Mouse (Mus musculus): ENCODE results near the gene Itga3. TPM values are rescaled to one million over a fixed set of nuclear protein-coding genes. Genes with fewer than 3 reads are reported as not detected.
A peak's percentile ranks its signal among the peaks of the same experiment; 100 is the strongest.

Gene Itga3
- polyA plus RNA-seq, 1 experiment: 0.08 TPM

DNA sequence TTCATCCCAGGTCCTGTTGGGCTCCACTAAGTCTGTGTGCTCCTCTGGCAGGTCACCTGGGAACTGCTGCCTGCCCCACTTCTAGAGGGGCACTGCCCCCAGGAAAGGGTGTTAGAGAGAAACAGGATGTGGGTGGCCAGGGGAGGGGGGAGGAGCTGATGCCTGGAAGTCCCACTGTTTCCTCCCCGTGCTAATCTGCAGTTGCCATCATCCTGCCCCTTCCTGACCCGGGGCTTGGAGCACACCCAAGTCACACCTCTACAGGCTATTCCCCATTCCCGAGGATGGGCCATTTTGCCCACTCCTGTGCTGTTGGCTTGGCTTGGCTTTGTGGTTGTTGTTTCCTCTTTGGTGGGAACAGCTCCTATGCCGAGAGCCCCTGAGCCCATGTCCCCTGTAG lies 76.1 kb downstream of the Itga3 start:
- H3K4me1 ChIP-seq: peaks cover 100% of the 10 kb centered on the region
- TF ChIP-seq GATA1 (IDR thresholded peaks at IDR 0.05; ENCODE audit: borderline replicate concordance, low read length) (no peak), FLI1 (IDR thresholded peaks at IDR 0.05; ENCODE audit: low read length) (no peak)
- H3K9me3 ChIP-seq: no peaks in the 10 kb centered on the region
- H3K27me3 ChIP-seq (replicated peaks): no peaks in the 10 kb centered on the region
- H3K4me3 ChIP-seq (replicated peaks): peak overlapping the region; percentile 85
- peaks cover 100% of the 10 kb centered on the region for H3K36me3 ChIP-seq (replicated peaks; ENCODE audit: low read length)

DNA sequence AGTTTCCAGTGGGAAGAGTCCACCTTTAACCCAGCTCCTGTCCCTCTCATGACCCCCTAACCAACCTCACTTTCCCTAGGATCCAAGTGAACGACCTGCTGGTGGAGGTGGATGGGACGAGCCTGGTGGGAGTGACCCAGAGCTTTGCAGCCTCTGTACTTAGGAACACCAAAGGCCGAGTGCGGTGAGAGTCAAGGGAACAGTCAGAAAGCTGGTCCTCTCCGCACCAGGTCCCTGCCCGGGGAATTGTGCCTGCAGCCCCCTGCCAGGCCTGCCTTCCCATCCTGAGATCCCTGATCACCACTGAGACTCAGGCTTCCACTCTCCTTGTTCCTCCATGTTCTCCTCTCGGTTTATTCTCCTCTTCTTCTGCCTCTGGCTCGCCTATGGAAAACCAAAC lies 76.5 kb downstream of the Itga3 start:
- H3K4me3 ChIP-seq (replicated peaks): peak overlapping the region; percentile 85
- peaks cover 100% of the 10 kb centered on the region for H3K4me1 ChIP-seq
- H3K27me3 ChIP-seq (replicated peaks): no peaks in the 10 kb centered on the region
- peaks cover 100% of the 10 kb centered on the region for H3K36me3 ChIP-seq (replicated peaks; ENCODE audit: low read length)
- H3K9me3 ChIP-seq: no peaks in the 10 kb centered on the region
- TF ChIP-seq FLI1 (IDR thresholded peaks at IDR 0.05; ENCODE audit: low read length): no peak
- TF ChIP-seq GATA1 (IDR thresholded peaks at IDR 0.05; ENCODE audit: borderline replicate concordance, low read length): no peak

DNA sequence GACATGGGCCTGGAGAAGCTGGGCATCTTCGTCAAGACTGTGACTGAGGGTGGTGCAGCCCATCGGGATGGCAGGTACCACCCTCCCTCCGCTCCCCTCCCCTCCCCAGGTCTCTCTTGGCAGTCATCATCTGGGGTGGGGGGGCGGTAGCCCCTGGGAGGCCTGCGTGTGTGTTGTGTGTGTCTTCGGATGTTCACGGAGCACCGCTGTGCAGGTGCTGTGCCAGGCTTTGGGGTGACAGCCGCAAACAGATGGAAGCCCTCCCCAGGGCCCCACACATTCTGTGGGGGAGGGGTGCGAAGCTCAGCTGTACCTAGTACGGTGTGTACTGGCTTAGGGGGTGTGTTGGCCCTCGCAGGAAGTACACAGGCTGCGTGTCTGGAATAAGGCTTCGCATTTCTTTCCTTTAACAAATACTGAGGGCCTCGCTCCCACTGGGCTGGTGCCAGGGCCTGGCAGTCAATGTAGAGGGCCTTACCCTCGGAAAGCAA lies 78.5 kb downstream of the Itga3 start:
- peak overlapping the region; percentile 60 for H3K4me3 ChIP-seq (replicated peaks)
- no peak for TF ChIP-seq GATA1 (IDR thresholded peaks at IDR 0.05; ENCODE audit: borderline replicate concordance, low read length)
- no peak for TF ChIP-seq FLI1 (IDR thresholded peaks at IDR 0.05; ENCODE audit: low read length)
- no peaks in the 10 kb centered on the region for H3K9me3 ChIP-seq
- H3K27me3 ChIP-seq (replicated peaks): no peaks in the 10 kb centered on the region
- H3K4me1 ChIP-seq: peaks cover 100% of the 10 kb centered on the region
- H3K36me3 ChIP-seq (replicated peaks; ENCODE audit: low read length): peaks cover 100% of the 10 kb centered on the region

DNA sequence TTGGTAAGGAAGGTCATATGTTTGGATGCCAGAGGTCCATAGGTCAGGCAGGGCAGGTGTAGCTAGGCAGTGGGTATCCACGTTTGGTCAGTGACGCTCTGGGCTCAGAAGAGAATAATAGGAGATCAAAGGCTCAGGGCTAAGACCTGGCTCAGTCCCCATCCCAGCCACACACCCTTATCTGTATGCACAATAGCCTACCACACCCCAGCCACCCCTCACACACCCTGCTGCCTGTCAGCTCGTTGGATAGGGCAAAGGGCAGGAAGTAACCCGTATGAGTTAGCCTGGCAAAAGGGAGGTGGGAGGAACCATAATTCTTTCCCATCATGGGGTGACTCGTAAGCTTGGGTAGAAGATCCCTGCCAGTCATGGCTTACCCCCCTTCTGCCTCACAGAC lies 79.0 kb downstream of the Itga3 start:
- H3K36me3 ChIP-seq (replicated peaks; ENCODE audit: low read length): peaks cover 99% of the 10 kb centered on the region
- H3K27me3 ChIP-seq (replicated peaks): no peaks in the 10 kb centered on the region
- H3K4me1 ChIP-seq: peaks cover 97% of the 10 kb centered on the region
- no peaks in the 10 kb centered on the region for H3K9me3 ChIP-seq
- TF ChIP-seq GATA1 (IDR thresholded peaks at IDR 0.05; ENCODE audit: borderline replicate concordance, low read length) (0 out of 3 replicates have a peak, but pooled peaks have one; percentile 14), FLI1 (IDR thresholded peaks at IDR 0.05; ENCODE audit: low read length) (no peak)
- H3K4me3 ChIP-seq (replicated peaks): peak overlapping the region; percentile 60

DNA sequence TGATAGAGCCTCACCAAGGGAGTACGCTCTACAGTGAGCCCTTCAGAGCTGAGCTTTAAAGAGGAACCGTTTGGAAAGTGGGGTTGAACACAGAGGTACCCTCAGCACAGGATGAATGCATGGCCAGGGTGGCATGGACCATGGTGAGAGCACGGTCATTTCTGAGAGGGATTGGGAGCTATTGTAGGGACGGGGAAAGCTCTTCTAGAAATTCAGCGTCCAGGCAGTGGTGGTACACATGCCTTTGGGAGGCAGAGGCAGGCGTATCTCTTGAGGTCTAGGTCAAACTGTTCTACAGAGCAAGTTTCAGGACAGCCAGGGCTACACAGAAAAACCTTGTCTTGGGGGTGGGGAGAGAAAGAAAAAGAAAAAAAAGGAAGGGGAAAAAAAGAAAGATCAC lies 79.6 kb downstream of the Itga3 start:
- peak overlapping the region; percentile 99 for H3K4me3 ChIP-seq (replicated peaks)
- H3K36me3 ChIP-seq (replicated peaks; ENCODE audit: low read length): peaks cover 98% of the 10 kb centered on the region
- H3K27me3 ChIP-seq (replicated peaks): no peaks in the 10 kb centered on the region

DNA sequence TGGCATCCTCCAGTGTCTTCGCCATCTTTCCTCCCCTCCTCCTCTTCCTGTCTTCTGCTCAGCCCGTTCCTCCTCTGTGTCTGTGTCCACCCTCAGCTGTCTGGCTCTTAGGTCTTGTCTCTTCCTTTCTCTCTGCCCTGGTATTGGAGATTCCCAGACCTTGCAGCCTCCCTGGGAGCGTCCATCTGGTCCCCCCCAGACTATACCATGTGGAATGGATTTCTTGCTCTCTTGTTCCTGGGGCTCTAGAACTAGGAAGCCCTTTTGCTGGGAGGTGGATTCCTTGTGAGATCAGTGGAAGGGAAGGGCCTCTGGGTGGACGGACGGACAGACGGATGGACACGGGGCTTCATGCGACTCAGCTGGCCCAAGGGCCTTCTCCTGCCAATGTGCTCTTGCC lies 80.5 kb downstream of the Itga3 start:
- H3K9me3 ChIP-seq: no peaks in the 10 kb centered on the region
- H3K4me3 ChIP-seq (replicated peaks): peak overlapping the region; percentile 99
- H3K4me1 ChIP-seq: peaks cover 82% of the 10 kb centered on the region
- no peaks in the 10 kb centered on the region for H3K27me3 ChIP-seq (replicated peaks)
- no peak for TF ChIP-seq GATA1 (IDR thresholded peaks at IDR 0.05; ENCODE audit: borderline replicate concordance, low read length)
- TF ChIP-seq FLI1 (IDR thresholded peaks at IDR 0.05; ENCODE audit: low read length): no peak
- H3K36me3 ChIP-seq (replicated peaks; ENCODE audit: low read length): peaks cover 89% of the 10 kb centered on the region

More for the DNA sequence above, 79.6 kb downstream of the Itga3 start:
- Histone ChIP-seq H3K4me1 (peaks cover 91% of the 10 kb centered on the region), H3K9me3 (no peaks in the 10 kb centered on the region)
- no peak for TF ChIP-seq FLI1 (IDR thresholded peaks at IDR 0.05; ENCODE audit: low read length)
- TF ChIP-seq GATA1 (IDR thresholded peaks at IDR 0.05; ENCODE audit: borderline replicate concordance, low read length): no peak

DNA sequence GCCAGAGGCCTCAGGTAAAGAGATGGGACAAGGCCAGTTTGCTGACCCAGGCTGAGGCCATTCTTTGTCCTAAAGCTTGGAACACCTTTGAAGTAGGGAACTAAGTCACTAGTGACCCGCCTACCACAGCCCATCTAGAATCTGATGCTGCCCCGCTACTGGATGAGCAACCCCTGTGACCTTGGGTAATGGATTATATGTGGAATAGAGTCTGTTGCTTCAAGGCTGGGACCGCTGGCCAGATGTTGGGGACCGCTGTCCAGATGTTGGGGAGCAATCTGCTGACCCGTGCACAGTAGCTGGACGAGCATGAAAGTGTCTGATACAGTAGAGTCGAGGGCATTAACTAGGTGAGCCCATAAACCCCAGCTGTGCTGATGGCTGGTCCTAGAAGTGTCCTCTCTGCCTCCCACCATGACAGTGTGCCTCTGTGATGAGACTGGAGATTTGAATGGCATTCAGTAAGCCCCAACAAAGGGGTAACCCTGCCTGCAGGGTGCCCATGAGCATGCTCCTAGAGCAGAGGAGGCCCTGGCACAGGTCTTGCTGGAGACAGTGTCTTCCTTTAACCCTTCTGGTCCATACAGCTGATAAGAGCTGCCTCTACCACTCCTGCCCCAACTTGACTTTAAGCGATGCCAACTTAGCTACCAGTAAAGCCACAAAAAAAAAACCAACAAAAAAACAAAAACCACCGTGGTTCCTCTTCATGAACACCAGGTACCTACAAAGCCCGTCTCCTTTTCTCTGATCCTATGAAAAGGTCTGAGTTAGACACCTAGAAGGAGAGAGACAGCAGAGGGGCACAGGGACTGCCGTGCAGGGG lies 81.4 kb downstream of the Itga3 start:
- no peaks in the 10 kb centered on the region for H3K27me3 ChIP-seq (replicated peaks)
- TF ChIP-seq FLI1 (IDR thresholded peaks at IDR 0.05; ENCODE audit: low read length): no peak
- TF ChIP-seq GATA1 (IDR thresholded peaks at IDR 0.05; ENCODE audit: borderline replicate concordance, low read length): no peak
- H3K9me3 ChIP-seq: no peaks in the 10 kb centered on the region
- peaks cover 80% of the 10 kb centered on the region for H3K36me3 ChIP-seq (replicated peaks; ENCODE audit: low read length)
- peak overlapping the region; percentile 99 for H3K4me3 ChIP-seq (replicated peaks)
- H3K4me1 ChIP-seq: peaks cover 73% of the 10 kb centered on the region

Other genes with a start within 250 kb of the Itga3 start
- gene Col1a1, start 140.6 kb downstream of the Itga3 start, polyA plus RNA-seq (2012; ENCODE audit: insufficient read depth, low replicate concordance): not detected in 2 replicates
- gene Hils1, start 109.2 kb downstream of the Itga3 start, polyA plus RNA-seq (2012; ENCODE audit: insufficient read depth, low replicate concordance): not detected in 2 replicates
- gene Sgca, start 100.5 kb downstream of the Itga3 start, polyA plus RNA-seq (2012; ENCODE audit: insufficient read depth, low replicate concordance): 0.51 TPM in 1 of 2 replicates, not detected in the other
- gene Ppp1r9b, start 85.8 kb downstream of the Itga3 start, polyA plus RNA-seq (2012; ENCODE audit: insufficient read depth, low replicate concordance): 211 and 280 TPM in 2 replicates
- gene Samd14, start 66.9 kb downstream of the Itga3 start, polyA plus RNA-seq (2012; ENCODE audit: insufficient read depth, low replicate concordance): 775 and 2,394 TPM in 2 replicates
- gene Pdk2, start 35.4 kb downstream of the Itga3 start, polyA plus RNA-seq (2012; ENCODE audit: insufficient read depth, low replicate concordance): 35.1 and 38.6 TPM in 2 replicates
- not detected in 2 replicates for gene Dlx3, start 43.3 kb upstream of the Itga3 start, polyA plus RNA-seq (2012; ENCODE audit: insufficient read depth, low replicate concordance)
- gene Dlx4, start 69.5 kb upstream of the Itga3 start, polyA plus RNA-seq (2012; ENCODE audit: insufficient read depth, low replicate concordance): not detected in 2 replicates
- 1.3 and 1.9 TPM in 2 replicates for gene Tac4, start 184.7 kb upstream of the Itga3 start, polyA plus RNA-seq (2012; ENCODE audit: insufficient read depth, low replicate concordance)
- 0.48 and 11.7 TPM in 2 replicates for gene Kat7, start 233.4 kb upstream of the Itga3 start, polyA plus RNA-seq (2012; ENCODE audit: insufficient read depth, low replicate concordance)